Mouse (Mus musculus): ENCODE results near the gene Gnpnat1. TPM values are rescaled to one million over a fixed set of nuclear protein-coding genes. Genes with fewer than 3 reads are reported as not detected.

Gnpnat1 gene
- polyA plus RNA-seq, 1 experiment: 3.6 TPM

DNA sequence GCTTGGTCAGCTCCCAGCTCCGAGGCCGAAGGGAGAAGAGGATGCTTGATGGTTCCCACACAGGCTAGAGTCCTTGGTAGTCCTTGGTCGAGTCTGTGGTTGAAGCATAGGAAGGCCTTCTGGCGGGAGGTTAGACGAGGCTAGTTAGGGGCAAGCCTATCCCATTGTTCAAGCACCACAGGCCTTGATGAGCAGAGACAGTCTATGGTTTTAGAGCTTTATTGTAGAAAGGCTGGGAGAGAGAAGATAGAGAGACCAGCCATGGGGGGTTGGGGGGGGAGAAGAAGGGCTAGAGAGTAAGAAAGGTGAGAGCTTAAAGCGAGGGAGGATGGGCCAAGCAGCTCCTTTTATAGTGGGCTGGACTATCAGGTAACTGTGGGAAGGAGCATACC is 39.5 kb downstream of the Gnpnat1 start:
- Histone ChIP-seq H3K4me1 (replicated peaks; ENCODE audit: control insufficient read depth, insufficient read depth, low read length) (no peaks in the 10 kb centered on the region), H3K27me3 (ENCODE audit: control insufficient read depth, insufficient read depth, low read length) (no peaks in the 10 kb centered on the region), H3K27ac (ENCODE audit: control insufficient read depth, insufficient read depth, low read length) (no peak overlapping the region), H3K36me3 (ENCODE audit: control insufficient read depth, insufficient read depth, low read length) (peaks cover 10% of the 10 kb centered on the region), H3K4me3 (ENCODE audit: control insufficient read depth, insufficient read depth, low read length) (no peak overlapping the region)
- 95% methylated on average over 6 of the region's 6 CpGs for WGBS
- no peak for DNase-seq
- TF ChIP-seq CTCF (IDR thresholded peaks at IDR 0.05; ENCODE audit: borderline replicate concordance, control insufficient read depth, extremely low read depth, insufficient read depth, low read length, poor library complexity) (no peak), POLR2A (IDR thresholded peaks at IDR 0.05; ENCODE audit: control insufficient read depth, extremely low read depth, insufficient read depth, low read length, poor library complexity) (no peak)

DNA sequence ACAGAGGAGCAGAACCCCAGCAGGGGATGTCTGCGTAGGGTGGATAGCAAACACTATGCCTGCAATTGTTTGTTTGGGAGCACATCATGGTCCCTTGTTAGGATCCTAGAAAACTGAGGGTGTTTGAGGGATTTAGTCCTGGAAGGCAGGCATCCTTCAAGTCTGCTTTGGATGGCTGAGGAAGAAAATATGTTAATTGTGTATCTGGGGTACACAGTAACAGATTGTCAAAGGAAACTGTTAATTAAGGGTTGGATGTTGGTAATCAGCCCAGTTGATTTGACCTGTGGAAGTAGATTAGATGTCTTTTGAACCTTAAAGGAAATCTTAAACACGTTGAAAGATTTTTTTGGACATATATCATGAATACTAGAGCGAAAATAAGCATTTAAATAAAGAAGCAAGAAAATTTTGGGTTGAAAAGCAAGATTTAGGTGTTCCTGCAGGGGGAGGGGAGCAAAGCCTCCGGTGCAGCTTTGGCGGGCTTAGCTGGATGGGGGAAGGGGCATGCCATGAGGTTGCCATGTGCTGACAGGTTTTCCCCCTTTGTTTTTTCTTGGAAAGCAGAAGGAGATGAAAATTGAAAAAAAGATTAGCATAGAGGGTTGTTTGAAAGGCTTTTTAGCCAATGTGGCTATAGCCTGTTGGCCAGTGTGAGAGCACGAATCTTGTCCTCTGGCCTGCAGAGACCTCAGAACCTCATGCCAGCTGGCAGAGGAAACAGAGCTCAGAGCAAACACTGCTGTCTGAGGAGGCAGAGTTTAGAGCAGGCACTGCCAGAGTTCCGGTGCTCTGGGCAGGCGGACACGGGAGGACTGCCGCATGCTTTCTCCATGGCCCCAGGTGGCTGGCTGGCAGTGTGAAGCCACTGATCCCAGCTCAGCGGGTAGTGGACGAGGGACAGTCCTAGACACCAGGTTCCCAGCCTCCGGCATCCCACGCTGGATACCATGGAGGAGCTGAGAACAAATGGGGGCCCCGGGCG is 40.2 kb downstream of the Gnpnat1 start:
- Histone ChIP-seq H3K4me1 (replicated peaks; ENCODE audit: control insufficient read depth, insufficient read depth, low read length) (no peaks in the 10 kb centered on the region), H3K36me3 (ENCODE audit: control insufficient read depth, insufficient read depth, low read length) (peaks cover 4% of the 10 kb centered on the region), H3K27me3 (ENCODE audit: control insufficient read depth, insufficient read depth, low read length) (no peaks in the 10 kb centered on the region), H3K4me3 (ENCODE audit: control insufficient read depth, insufficient read depth, low read length) (no peak overlapping the region), H3K27ac (ENCODE audit: control insufficient read depth, insufficient read depth, low read length) (no peak overlapping the region)
- 97% methylated on average over 16 of the region's 16 CpGs for WGBS
- TF ChIP-seq POLR2A (IDR thresholded peaks at IDR 0.05; ENCODE audit: control insufficient read depth, extremely low read depth, insufficient read depth, low read length, poor library complexity) (no peak), CTCF (IDR thresholded peaks at IDR 0.05; ENCODE audit: borderline replicate concordance, control insufficient read depth, extremely low read depth, insufficient read depth, low read length, poor library complexity) (no peak)
- no peak for DNase-seq

GRCm38 (mm10) chr14:45350931-45351859 is 53.5 kb downstream of the Gnpnat1 start, which contains the start of gene Styx:
Styx (plus strand) TSS chr14:45351093.
- WGBS: under 1% methylated on average over 90 of the region's 93 CpGs
- no peak within 1 kb of the TSS for H3K27ac ChIP-seq (ENCODE audit: control insufficient read depth, insufficient read depth, low read length)
- peak within 1 kb of the TSS; percentile 63 for H3K4me3 ChIP-seq (ENCODE audit: control insufficient read depth, insufficient read depth, low read length)
- H3K27me3 ChIP-seq (ENCODE audit: control insufficient read depth, insufficient read depth, low read length): no peaks in the 10 kb centered on the region
- peak; percentile 96 for DNase-seq
- no peaks in the 10 kb centered on the region for H3K4me1 ChIP-seq (replicated peaks; ENCODE audit: control insufficient read depth, insufficient read depth, low read length)
- TF ChIP-seq POLR2A (IDR thresholded peaks at IDR 0.05; ENCODE audit: control insufficient read depth, extremely low read depth, insufficient read depth, low read length, poor library complexity) (peak; percentile 32; the same call in 1 of the 2 replicates), CTCF (IDR thresholded peaks at IDR 0.05; ENCODE audit: borderline replicate concordance, control insufficient read depth, extremely low read depth, insufficient read depth, low read length, poor library complexity) (no peak)
- H3K36me3 ChIP-seq (ENCODE audit: control insufficient read depth, insufficient read depth, low read length): peaks cover 16% of the 10 kb centered on the region

DNA sequence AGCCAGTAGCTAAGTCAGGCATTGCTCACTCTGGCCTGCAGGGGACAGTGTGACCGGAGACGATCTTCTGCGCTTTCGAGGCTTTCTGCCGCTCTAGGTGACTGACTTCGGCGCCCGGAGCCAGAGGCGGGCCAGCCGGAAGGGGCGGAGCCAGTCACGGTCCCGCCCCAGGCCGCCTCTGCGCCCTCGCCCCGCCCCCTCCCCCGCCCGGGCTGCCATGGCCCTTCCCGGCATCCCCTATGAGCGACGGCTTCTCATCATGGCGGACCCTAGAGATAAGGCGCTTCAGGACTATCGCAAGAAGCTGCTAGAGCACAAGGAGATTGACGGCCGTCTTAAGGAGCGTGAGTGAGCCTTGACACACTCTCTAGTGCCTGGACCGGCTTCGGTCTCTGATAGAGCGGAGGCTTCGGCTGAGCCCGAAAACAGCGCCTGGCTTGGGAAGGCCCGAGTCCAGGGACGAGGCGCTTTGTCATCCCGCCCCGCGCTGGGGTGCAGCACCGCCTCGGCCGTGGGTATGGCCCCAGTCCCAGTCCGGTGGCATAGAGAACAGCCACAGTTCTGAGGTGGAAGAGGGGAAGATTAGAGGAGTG is 75.0 kb downstream of the Gnpnat1 start, which contains the start of gene Psmc6:
TSS of gene Psmc6 (plus strand) at position 200 of the 593 bp plus-strand sequence.
- H3K36me3 ChIP-seq (ENCODE audit: control insufficient read depth, insufficient read depth, low read length): peaks cover 23% of the 10 kb centered on the region
- DNase-seq: peak; percentile 89
- no peaks in the 10 kb centered on the region for H3K27me3 ChIP-seq (ENCODE audit: control insufficient read depth, insufficient read depth, low read length)
- H3K27ac ChIP-seq (ENCODE audit: control insufficient read depth, insufficient read depth, low read length): peak within 1 kb of the TSS; percentile 81
- WGBS: under 1% methylated on average over 44 of the region's 44 CpGs
- peaks cover 8% of the 10 kb centered on the region for H3K4me1 ChIP-seq (replicated peaks; ENCODE audit: control insufficient read depth, insufficient read depth, low read length)
- peak; percentile 83 for TF ChIP-seq CTCF (IDR thresholded peaks at IDR 0.05; ENCODE audit: borderline replicate concordance, control insufficient read depth, extremely low read depth, insufficient read depth, low read length, poor library complexity)
- peak; percentile 70; the same call in 1 of the 2 replicates for TF ChIP-seq POLR2A (IDR thresholded peaks at IDR 0.05; ENCODE audit: control insufficient read depth, extremely low read depth, insufficient read depth, low read length, poor library complexity)
- peak within 1 kb of the TSS; percentile 100 for H3K4me3 ChIP-seq (ENCODE audit: control insufficient read depth, insufficient read depth, low read length)

DNA sequence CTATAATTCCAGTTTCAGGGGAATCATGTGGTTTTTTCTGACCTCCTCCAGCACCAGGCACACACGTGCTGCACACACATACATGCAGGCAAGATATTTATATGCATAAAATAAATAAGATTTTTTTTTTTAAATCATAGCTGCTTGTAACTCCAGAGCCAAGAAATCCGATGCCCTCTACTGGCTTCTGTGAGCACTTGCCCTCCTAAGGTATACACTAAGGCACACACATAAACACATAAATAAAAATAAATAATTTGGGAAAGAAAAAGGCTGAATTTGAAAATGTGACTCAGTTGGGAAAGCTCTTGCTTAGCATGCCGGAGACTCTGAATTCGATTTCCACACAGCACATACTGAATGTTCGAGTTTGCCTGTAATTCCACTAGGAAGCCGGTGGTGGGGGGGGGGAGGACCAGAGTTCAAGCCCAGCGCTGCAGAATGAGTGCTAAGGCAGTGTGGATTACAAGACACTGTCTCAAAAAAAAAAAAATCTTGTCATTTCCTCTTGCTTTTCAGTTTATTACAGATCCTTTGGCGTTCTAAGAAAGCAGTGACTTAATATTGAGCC is 75.6 kb downstream of the Gnpnat1 start:
- whole genome bisulfite sequencing: 26% methylated on average over 8 of the region's 8 CpGs
- H3K27ac ChIP-seq (ENCODE audit: control insufficient read depth, insufficient read depth, low read length): no peak overlapping the region
- no peak for TF ChIP-seq CTCF (IDR thresholded peaks at IDR 0.05; ENCODE audit: borderline replicate concordance, control insufficient read depth, extremely low read depth, insufficient read depth, low read length, poor library complexity)
- TF ChIP-seq POLR2A (IDR thresholded peaks at IDR 0.05; ENCODE audit: control insufficient read depth, extremely low read depth, insufficient read depth, low read length, poor library complexity): no peak

More for the DNA sequence above, 75.6 kb downstream of the Gnpnat1 start:
- H3K4me1 ChIP-seq (replicated peaks; ENCODE audit: control insufficient read depth, insufficient read depth, low read length): peaks cover 8% of the 10 kb centered on the region
- peaks cover 18% of the 10 kb centered on the region for H3K36me3 ChIP-seq (ENCODE audit: control insufficient read depth, insufficient read depth, low read length)
- H3K27me3 ChIP-seq (ENCODE audit: control insufficient read depth, insufficient read depth, low read length): no peaks in the 10 kb centered on the region
- no peak overlapping the region for H3K4me3 ChIP-seq (ENCODE audit: control insufficient read depth, insufficient read depth, low read length)
- no peak for DNase-seq
